Mouse (Mus musculus): ENCODE data around the gene Wdr5b. TPM values are rescaled to one million over a fixed set of nuclear protein-coding genes. Genes with fewer than 3 reads are reported as not detected.
A peak's percentile ranks its signal among the peaks of the same experiment; 100 is the strongest.
"Not testable (repeated sequence)": the region's sequence is repeated elsewhere in the genome, so short reads cannot be mapped to it uniquely, and the experiment has no call there.

Wdr5b gene
- total RNA-seq, 1 experiment: 3.3 TPM

DNA sequence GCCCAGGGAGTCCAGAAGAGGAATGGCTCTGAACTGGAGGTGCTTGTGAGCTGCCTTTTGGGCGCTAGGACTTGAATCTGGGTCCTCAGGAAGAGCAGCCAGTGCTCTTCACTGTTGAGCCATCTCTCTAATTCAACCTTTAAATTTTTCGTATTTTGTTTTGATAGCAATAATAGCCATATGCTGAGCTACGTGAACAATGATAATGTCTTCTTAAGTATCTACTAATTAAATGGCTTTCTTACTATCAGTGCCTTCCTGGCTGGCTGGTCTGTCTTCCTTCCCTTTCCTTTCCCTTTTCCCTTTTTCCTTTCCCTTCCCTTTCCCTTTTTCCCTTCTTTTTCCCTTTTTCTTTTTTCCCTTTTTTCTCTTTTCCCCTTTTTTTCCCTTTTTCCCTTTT, 32.6 kb upstream of the Wdr5b start:
- TF ChIP-seq ZNF384 (IDR thresholded peaks at IDR 0.05; ENCODE audit: low read depth, low read length): no peak
- H3K9me3 ChIP-seq (ENCODE audit: control insufficient read depth, insufficient read depth, low read depth, low read length): no peaks in the 10 kb centered on the region
- H3K9ac ChIP-seq (ENCODE audit: insufficient read depth, low read depth, low read length, poor library complexity, severe bottlenecking): no peak overlapping the region
- DNase-seq (ENCODE audit: low read depth, low spot score): no peak
- H3K4me1 ChIP-seq (ENCODE audit: control insufficient read depth in 2 of 2, insufficient read depth in 2 of 2, low read length in 2 of 2, poor library complexity in 1 of 2): no peaks in the 10 kb centered on the region
- H3K27ac ChIP-seq (ENCODE audit: insufficient read depth, low read depth, low read length, poor library complexity, severe bottlenecking): no peak overlapping the region
- peaks cover 2% of the 10 kb centered on the region; the same call in 1 of the 2 replicates for H3K36me3 ChIP-seq (ENCODE audit: control insufficient read depth, insufficient read depth, low read length, poor library complexity, severe bottlenecking)
- no peak overlapping the region for H3K4me3 ChIP-seq (ENCODE audit: insufficient read depth in 1 of 2, low read depth in 1 of 2, low read length in 2 of 2, poor library complexity in 1 of 2, severe bottlenecking in 1 of 2)
- in situ Hi-C loops (cut with MboI; ENCODE audit: low sequenced_read_pairs in 2 of 2, unreplicated experiment in 2 of 2): no loop called here

DNA sequence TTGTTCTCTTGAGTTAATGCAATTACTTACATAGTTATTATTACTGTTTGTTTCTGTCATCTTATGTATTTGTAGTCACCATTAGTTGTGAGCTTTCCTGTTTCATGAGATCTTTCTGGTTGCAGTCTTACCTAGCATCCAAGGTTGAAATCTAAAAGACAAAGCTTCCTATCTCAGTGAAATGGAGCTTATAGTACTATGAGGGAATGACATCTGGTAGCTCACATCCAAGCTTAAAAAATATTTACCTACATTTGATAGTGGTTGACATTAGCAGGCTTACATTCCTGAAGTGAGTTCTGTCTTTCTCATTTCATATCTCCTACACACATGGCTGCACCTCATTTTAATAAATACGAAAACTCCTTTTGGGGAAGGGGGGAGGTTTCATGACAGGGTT, 24.7 kb upstream of the Wdr5b start:
- in situ Hi-C loops (cut with MboI; ENCODE audit: low sequenced_read_pairs in 2 of 2, unreplicated experiment in 2 of 2): no loop called here
- H3K4me1 ChIP-seq (ENCODE audit: control insufficient read depth in 2 of 2, insufficient read depth in 2 of 2, low read length in 2 of 2, poor library complexity in 1 of 2): no peaks in the 10 kb centered on the region
- peaks cover 5% of the 10 kb centered on the region for H3K36me3 ChIP-seq (ENCODE audit: control insufficient read depth, insufficient read depth, low read length, poor library complexity, severe bottlenecking)
- no peak overlapping the region for H3K27ac ChIP-seq (ENCODE audit: insufficient read depth, low read depth, low read length, poor library complexity, severe bottlenecking)
- H3K4me3 ChIP-seq (ENCODE audit: insufficient read depth in 1 of 2, low read depth in 1 of 2, low read length in 2 of 2, poor library complexity in 1 of 2, severe bottlenecking in 1 of 2): no peak overlapping the region
- no peak overlapping the region for H3K9ac ChIP-seq (ENCODE audit: insufficient read depth, low read depth, low read length, poor library complexity, severe bottlenecking)
- no peak for TF ChIP-seq ZNF384 (IDR thresholded peaks at IDR 0.05; ENCODE audit: low read depth, low read length)
- no peak for TF ChIP-seq CHD2 (IDR thresholded peaks at IDR 0.05; ENCODE audit: low read depth, low read length)
- TF ChIP-seq MAFK (IDR thresholded peaks at IDR 0.05; ENCODE audit: insufficient read depth, low read depth, low read length): no peak
- TF ChIP-seq ZC3H11A (IDR thresholded peaks at IDR 0.05; ENCODE audit: borderline replicate concordance, low read depth, low read length): no peak
- TF ChIP-seq HCFC1 (IDR thresholded peaks at IDR 0.05; ENCODE audit: borderline replicate concordance, insufficient read depth, low read length): no peak
- H3K9me3 ChIP-seq (ENCODE audit: control insufficient read depth, insufficient read depth, low read depth, low read length): no peaks in the 10 kb centered on the region
- DNase-seq (ENCODE audit: low read depth, low spot score): no peak

- DNase-seq (ENCODE audit: low read depth, low spot score); H3K9ac ChIP-seq (ENCODE audit: insufficient read depth, low read depth, low read length, poor library complexity, severe bottlenecking); H3K36me3 ChIP-seq (ENCODE audit: control insufficient read depth, insufficient read depth, low read length, poor library complexity, severe bottlenecking); H3K4me3 ChIP-seq (ENCODE audit: insufficient read depth in 1 of 2, low read depth in 1 of 2, low read length in 2 of 2, poor library complexity in 1 of 2, severe bottlenecking in 1 of 2); H3K27ac ChIP-seq (ENCODE audit: insufficient read depth, low read depth, low read length, poor library complexity, severe bottlenecking); H3K9me3 ChIP-seq (ENCODE audit: control insufficient read depth, insufficient read depth, low read depth, low read length); H3K4me1 ChIP-seq (ENCODE audit: control insufficient read depth in 2 of 2, insufficient read depth in 2 of 2, low read length in 2 of 2, poor library complexity in 1 of 2); in situ Hi-C loops (cut with MboI; ENCODE audit: low sequenced_read_pairs in 2 of 2, unreplicated experiment in 2 of 2): not testable (repeated sequence)
- peak; percentile 72 for TF ChIP-seq ZNF384 (IDR thresholded peaks at IDR 0.05; ENCODE audit: low read depth, low read length)
Observed at GRCm38 (mm10) chr16:36028120-36028519, 12.9 kb upstream of the Wdr5b start.

- Histone ChIP-seq H3K9ac (ENCODE audit: insufficient read depth, low read depth, low read length, poor library complexity, severe bottlenecking) (peak overlapping the region; percentile 76), H3K9me3 (ENCODE audit: control insufficient read depth, insufficient read depth, low read depth, low read length) (no peaks in the 10 kb centered on the region), H3K27ac (ENCODE audit: insufficient read depth, low read depth, low read length, poor library complexity, severe bottlenecking) (no peak overlapping the region), H3K4me1 (ENCODE audit: control insufficient read depth in 2 of 2, insufficient read depth in 2 of 2, low read length in 2 of 2, poor library complexity in 1 of 2) (peaks cover 0 to 2% of the 10 kb centered on the region in 2 experiments; a peak in 1 of 4 replicates), H3K4me3 (ENCODE audit: insufficient read depth in 1 of 2, low read depth in 1 of 2, low read length in 2 of 2, poor library complexity in 1 of 2, severe bottlenecking in 1 of 2) (peak overlapping the region; percentile 68 to 86), H3K36me3 (ENCODE audit: control insufficient read depth, insufficient read depth, low read length, poor library complexity, severe bottlenecking) (peaks cover 12% of the 10 kb centered on the region; the same call in 1 of the 2 replicates)
- TF ChIP-seq ZC3H11A (IDR thresholded peaks at IDR 0.05; ENCODE audit: borderline replicate concordance, low read depth, low read length) (no peak), HCFC1 (IDR thresholded peaks at IDR 0.05; ENCODE audit: borderline replicate concordance, insufficient read depth, low read length) (no peak), CHD2 (IDR thresholded peaks at IDR 0.05; ENCODE audit: low read depth, low read length) (no peak), MAFK (IDR thresholded peaks at IDR 0.05; ENCODE audit: insufficient read depth, low read depth, low read length) (no peak), ZNF384 (IDR thresholded peaks at IDR 0.05; ENCODE audit: low read depth, low read length) (no peak)
- DNase-seq (ENCODE audit: low read depth, low spot score): no peak
- in situ Hi-C loops (cut with MboI; ENCODE audit: low sequenced_read_pairs in 2 of 2, unreplicated experiment in 2 of 2): no loop called here
Observed at GRCm38 (mm10) chr16:36041625-36042020, 633 bp downstream of the Wdr5b start.

DNA sequence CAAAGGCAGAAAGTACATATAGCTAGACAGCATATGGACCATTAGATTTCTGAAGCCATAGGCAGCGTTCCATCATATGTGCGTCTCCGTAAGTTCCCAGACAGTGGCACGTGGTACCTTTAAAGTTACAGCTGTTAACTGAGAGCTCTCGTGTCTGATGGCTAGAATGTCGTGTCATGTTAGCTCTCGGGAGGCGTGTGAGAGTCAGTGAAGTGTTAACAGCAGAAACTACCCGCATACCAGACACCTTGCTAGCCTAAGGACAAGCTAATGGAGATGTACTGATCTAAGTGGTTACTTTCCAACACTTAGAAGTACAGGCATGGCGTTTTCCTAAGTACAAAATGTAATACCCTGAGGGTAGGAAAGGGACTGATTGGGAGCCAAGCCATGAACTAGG, 2.1 kb downstream of the Wdr5b start:
- DNase-seq (ENCODE audit: low read depth, low spot score): no peak
- H3K27ac ChIP-seq (ENCODE audit: insufficient read depth, low read depth, low read length, poor library complexity, severe bottlenecking): no peak overlapping the region
- TF ChIP-seq MAFK (IDR thresholded peaks at IDR 0.05; ENCODE audit: insufficient read depth, low read depth, low read length): no peak
- TF ChIP-seq HCFC1 (IDR thresholded peaks at IDR 0.05; ENCODE audit: borderline replicate concordance, insufficient read depth, low read length): no peak
- no peak for TF ChIP-seq CHD2 (IDR thresholded peaks at IDR 0.05; ENCODE audit: low read depth, low read length)
- H3K36me3 ChIP-seq (ENCODE audit: control insufficient read depth, insufficient read depth, low read length, poor library complexity, severe bottlenecking): peaks cover 17% of the 10 kb centered on the region; the same call in 1 of the 2 replicates
- no peaks in the 10 kb centered on the region for H3K9me3 ChIP-seq (ENCODE audit: control insufficient read depth, insufficient read depth, low read depth, low read length)
- H3K9ac ChIP-seq (ENCODE audit: insufficient read depth, low read depth, low read length, poor library complexity, severe bottlenecking): no peak overlapping the region
- H3K4me1 ChIP-seq (ENCODE audit: control insufficient read depth in 2 of 2, insufficient read depth in 2 of 2, low read length in 2 of 2, poor library complexity in 1 of 2): peaks cover 0 to 2% of the 10 kb centered on the region in 2 experiments; a peak in 1 of 4 replicates
- in situ Hi-C loops (cut with MboI; ENCODE audit: low sequenced_read_pairs in 2 of 2, unreplicated experiment in 2 of 2): no loop called here
- H3K4me3 ChIP-seq (ENCODE audit: insufficient read depth in 1 of 2, low read depth in 1 of 2, low read length in 2 of 2, poor library complexity in 1 of 2, severe bottlenecking in 1 of 2): no peak overlapping the region

Data from ES-E14 (cell line).